Mouse (Mus musculus) thymus, adult 2 months (tissue): ENCODE results near the gene Casq1.

Experiments
- CTCF ChIP-seq: fragments of 200-500 bp; IDR thresholded peaks from 2 replicates; pipeline ENCODE4 v1.5.1; 2012; ENCODE audit warnings: mild to moderate bottlenecking, control low read depth, low read length, moderate library complexity, borderline replicate concordance; ENCODE audit not compliant: control insufficient read depth, poor library complexity, insufficient read depth; ENCODE audit errors: extremely low read depth
- POLR2A ChIP-seq: fragments of 200-500 bp; IDR thresholded peaks from 2 replicates; pipeline ENCODE4 v1.6.1; 2012; ENCODE audit warnings: mild to moderate bottlenecking, low read length, control low read depth, moderate library complexity; ENCODE audit not compliant: control insufficient read depth, poor library complexity, insufficient read depth; ENCODE audit errors: extremely low read depth

DNA sequence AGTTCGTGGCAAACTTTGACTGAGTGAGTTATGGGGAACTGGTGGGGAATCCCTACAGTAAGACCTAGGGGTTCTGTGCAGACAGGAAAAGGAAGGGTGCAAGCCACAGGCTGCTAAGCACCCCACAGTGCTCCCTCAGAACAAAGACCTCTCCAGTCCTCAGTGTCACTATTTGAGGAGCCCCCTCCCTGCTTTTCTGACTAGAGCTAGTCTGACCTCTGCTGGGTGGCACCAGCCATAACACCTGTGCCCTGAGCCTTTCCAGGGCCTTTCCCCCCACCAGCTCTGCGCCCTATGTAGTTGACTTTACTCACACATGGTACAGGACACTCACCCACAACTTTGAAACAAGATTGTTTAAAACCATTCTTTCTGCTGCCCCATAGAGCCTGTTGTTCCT, 28.0 kb upstream of the Casq1 start:
- TF ChIP-seq POLR2A (no peak), CTCF (peak; percentile 61; the same call in 1 of the 2 replicates)
